Mouse (Mus musculus) liver, embryonic 11.5 days (tissue): ENCODE measurements around the gene 4931428L18Rik. TPM values are rescaled to one million over a fixed set of nuclear protein-coding genes. Genes with fewer than 3 reads are reported as not detected.
"Not testable (repeated sequence)": the region's sequence is repeated elsewhere in the genome, so short reads cannot be mapped to it uniquely, and the experiment has no call there.

Experiments
- ATAC-seq: fragments of 200-750 bp; cut with Nextera tagmentation; replicated peaks from 2 replicates; pipeline ENCODE4 v1.8.0; 2017; ENCODE audit warnings: moderate number of reproducible peaks, mild to moderate bottlenecking, moderate TSS enrichment, moderate library complexity; ENCODE audit not compliant: low FRiP score
- DNase-seq: peaks from one replicate; pipeline ENCODE4 v3.0.0-alpha.2; 2017; ENCODE audit warnings: low spot score
- H3K27ac ChIP-seq: fragments of 300-500 bp; sonication (generic); 2 replicates; pipeline ENCODE4 v1.5.1; 2014; ENCODE audit warnings: mild to moderate bottlenecking, low read depth, low read length, control low read depth
- H3K27me3 ChIP-seq: fragments of 300-500 bp; sonication (generic); replicated peaks from 2 replicates; pipeline ENCODE4 v1.6.1; 2014; ENCODE audit warnings: low read length, mixed read lengths; ENCODE audit not compliant: control insufficient read depth, insufficient read depth
- H3K36me3 ChIP-seq: fragments of 300-500 bp; sonication (generic); 2 replicates; pipeline ENCODE4 v1.6.1; 2014; ENCODE audit warnings: mild to moderate bottlenecking, low read length, moderate library complexity, mixed read lengths; ENCODE audit not compliant: control insufficient read depth, insufficient read depth
- H3K4me1 ChIP-seq: fragments of 300-500 bp; sonication (generic); replicated peaks from 2 replicates; pipeline ENCODE4 v1.6.1; 2014; ENCODE audit warnings: low read length, mixed read lengths; ENCODE audit not compliant: control insufficient read depth, insufficient read depth
- H3K4me2 ChIP-seq: fragments of 300-500 bp; sonication (generic); 2 replicates; pipeline ENCODE4 v1.6.1; 2014; ENCODE audit warnings: mild to moderate bottlenecking, control low read depth, moderate library complexity
- H3K4me3 ChIP-seq: fragments of 300-500 bp; sonication (generic); 2 replicates; pipeline ENCODE4 v1.5.1; 2014; ENCODE audit warnings: low read depth, low read length, control low read depth
- H3K9ac ChIP-seq: fragments of 300-500 bp; sonication (generic); 2 replicates; pipeline ENCODE4 v1.6.1; 2014; ENCODE audit warnings: low read depth, low read length, control low read depth
- H3K9me3 ChIP-seq: fragments of 300-500 bp; sonication (generic); 2 replicates; pipeline ENCODE4 v1.6.1; 2016; ENCODE audit warnings: low read length, inconsistent platforms, mixed read lengths; ENCODE audit not compliant: control insufficient read depth
- whole genome bisulfite sequencing: fragments of 180-500 bp; shearing (Covaris S2); extraction: QIAGEN DNeasy Blood & Tissue Kit; methylation state at CpG from one replicate; pipeline ENCODE4 v1.1.7; 2014; 5-methylcytosine and 5-hydroxymethylcytosine counted together
- polyA plus RNA-seq: library from polyadenylated mRNA; unstranded; fragments of >200 nt; fragmentation: Nextera tagmentation; extraction: Ambion mirVana; gene quantifications from 2 replicates; pipeline ENCODE4 v1.2.1, GENCODE M21; 2014

4931428L18Rik gene
- polyA plus RNA-seq, 1 experiment from 2014 or later = not detected

- Histone ChIP-seq H3K9ac (no peak overlapping the region), H3K27me3 (no peaks in the 10 kb centered on the region), H3K36me3 (no peaks in the 10 kb centered on the region), H3K4me3 (no peak overlapping the region), H3K4me1 (no peaks in the 10 kb centered on the region), H3K4me2 (no peak overlapping the region), H3K27ac (no peak overlapping the region), H3K9me3 (no peaks in the 10 kb centered on the region)
- ATAC-seq (no peak), DNase-seq (no peak)
Measured at GRCm38 (mm10) chr1:31023173-31023572, 199.3 kb downstream of the 4931428L18Rik start.

- H3K4me3 ChIP-seq = no peak overlapping the region
- H3K9me3 ChIP-seq = no peaks in the 10 kb centered on the region
- no peaks in the 10 kb centered on the region for H3K36me3 ChIP-seq
- H3K4me1 ChIP-seq = no peaks in the 10 kb centered on the region
- H3K27ac ChIP-seq = no peak overlapping the region
- WGBS = 71% methylated on average over 6 of the region's 6 CpGs
- no peak overlapping the region for H3K9ac ChIP-seq
- ATAC-seq (no peak), DNase-seq (no peak)
- no peak overlapping the region for H3K4me2 ChIP-seq
- no peaks in the 10 kb centered on the region for H3K27me3 ChIP-seq
Measured at GRCm38 (mm10) chr1:31019283-31019682, 203.2 kb downstream of the 4931428L18Rik start.

- H3K4me1 ChIP-seq = no peaks in the 10 kb centered on the region
- no peak for ATAC-seq
- no peak overlapping the region for H3K27ac ChIP-seq
- no peak for DNase-seq
- no peak overlapping the region for H3K4me2 ChIP-seq
- no peaks in the 10 kb centered on the region for H3K36me3 ChIP-seq
- WGBS = 71% methylated on average over 5 of the region's 5 CpGs
- no peaks in the 10 kb centered on the region for H3K9me3 ChIP-seq
- H3K27me3 ChIP-seq = no peaks in the 10 kb centered on the region
- H3K4me3 ChIP-seq = no peak overlapping the region
- H3K9ac ChIP-seq = no peak overlapping the region
Measured at GRCm38 (mm10) chr1:31017377-31017776, 205.1 kb downstream of the 4931428L18Rik start.

- Histone ChIP-seq H3K27ac (no peak overlapping the region), H3K36me3 (no peaks in the 10 kb centered on the region), H3K4me2 (no peak overlapping the region), H3K9me3 (no peaks in the 10 kb centered on the region), H3K27me3 (no peaks in the 10 kb centered on the region), H3K4me3 (no peak overlapping the region), H3K4me1 (no peaks in the 10 kb centered on the region), H3K9ac (no peak overlapping the region)
- ATAC-seq (no peak), DNase-seq (no peak)
- 76% methylated on average over 6 of the region's 6 CpGs for WGBS
Measured at GRCm38 (mm10) chr1:31016068-31016467, 206.4 kb downstream of the 4931428L18Rik start.

GRCm38 (mm10) chr1:31015261-31015660, 207.2 kb downstream of the 4931428L18Rik start:
- H3K27ac ChIP-seq = no peak overlapping the region
- H3K27me3 ChIP-seq = no peaks in the 10 kb centered on the region
- DNase-seq = no peak
- H3K9ac ChIP-seq = no peak overlapping the region
- H3K36me3 ChIP-seq = no peaks in the 10 kb centered on the region
- WGBS = 55% methylated on average over 2 of the region's 2 CpGs
- no peak overlapping the region for H3K4me2 ChIP-seq
- no peaks in the 10 kb centered on the region for H3K9me3 ChIP-seq
- H3K4me1 ChIP-seq = no peaks in the 10 kb centered on the region
- no peak for ATAC-seq
- no peak overlapping the region for H3K4me3 ChIP-seq

GRCm38 (mm10) chr1:30977868-30978267, 244.6 kb downstream of the 4931428L18Rik start, which contains the start of gene AC153137.1:
TSS of gene AC153137.1 (minus strand) at chr1:30977968.
- not testable (repeated sequence) for H3K4me3 ChIP-seq, H3K9ac ChIP-seq, H3K27me3 ChIP-seq, H3K36me3 ChIP-seq, H3K27ac ChIP-seq, ATAC-seq, H3K9me3 ChIP-seq, DNase-seq, H3K4me1 ChIP-seq, H3K4me2 ChIP-seq
- WGBS = 79% methylated on average over 5 of the region's 6 CpGs

GRCm38 (mm10) chr1:30977239-30977638, 245.2 kb downstream of the 4931428L18Rik start:
- not testable (repeated sequence) for H3K4me1 ChIP-seq, H3K27me3 ChIP-seq, H3K27ac ChIP-seq, H3K36me3 ChIP-seq, DNase-seq, H3K9me3 ChIP-seq, H3K4me2 ChIP-seq, H3K9ac ChIP-seq, H3K4me3 ChIP-seq, ATAC-seq
- 83% methylated on average over 7 of the region's 7 CpGs for WGBS

GRCm38 (mm10) chr1:30951795-30952194, 270.7 kb downstream of the 4931428L18Rik start:
- DNase-seq = no peak
- ATAC-seq = no peak
- WGBS = 74% methylated on average over 2 of the region's 2 CpGs
- Histone ChIP-seq H3K9me3 (no peaks in the 10 kb centered on the region), H3K27me3 (no peaks in the 10 kb centered on the region), H3K4me2 (no peak overlapping the region), H3K4me1 (no peaks in the 10 kb centered on the region), H3K4me3 (no peak overlapping the region), H3K36me3 (no peaks in the 10 kb centered on the region), H3K9ac (no peak overlapping the region), H3K27ac (no peak overlapping the region)

GRCm38 (mm10) chr1:30950456-30950835, 272.0 kb downstream of the 4931428L18Rik start:
- H3K27ac ChIP-seq = peak overlapping the region; percentile 83; the same call in 1 of the 2 replicates
- H3K4me3 ChIP-seq = peak overlapping the region; percentile 90
- H3K9ac ChIP-seq = peak overlapping the region; percentile 65; the same call in 1 of the 2 replicates
- H3K27me3 ChIP-seq = no peaks in the 10 kb centered on the region
- H3K9me3 ChIP-seq = no peaks in the 10 kb centered on the region
- peak overlapping the region; percentile 59 for H3K4me2 ChIP-seq
- no peak for ATAC-seq
- no peak for DNase-seq
- 52% methylated on average over 5 of the region's 5 CpGs for WGBS
- H3K36me3 ChIP-seq = no peaks in the 10 kb centered on the region
- no peaks in the 10 kb centered on the region for H3K4me1 ChIP-seq
